Mouse (Mus musculus) macrophage (primary cell): ENCODE measurements around the gene Gm5726. TPM values are rescaled to one million over a fixed set of nuclear protein-coding genes. Genes with fewer than 3 reads are reported as not detected.
"Not testable (repeated sequence)": the region's sequence is repeated elsewhere in the genome, so short reads cannot be mapped to it uniquely, and the experiment has no call there.

Source experiments
- H3K27ac ChIP-seq: fragments of 350-480 bp; formaldehyde crosslinking; 2 replicates; pipeline ENCODE4 v1.9.0; 2021
- H3K36me3 ChIP-seq: fragments of 350-480 bp; formaldehyde crosslinking; 2 replicates; pipeline ENCODE4 v1.9.0; 2021; ENCODE audit errors: inconsistent target
- H3K4me3 ChIP-seq: fragments of 350-480 bp; formaldehyde crosslinking; 2 replicates; pipeline ENCODE4 v1.9.0; 2021; ENCODE audit errors: inconsistent target
- H3K79me2 ChIP-seq: fragments of 350-480 bp; formaldehyde crosslinking; 2 replicates; pipeline ENCODE4 v1.9.0; 2021; ENCODE audit errors: inconsistent target
- WGBS: methylation state at CpG from one replicate; pipeline ENCODE4 v1.1.7; 2026; ENCODE audit warnings: inconsistent platforms; ENCODE audit not compliant: missing documents; 5-methylcytosine and 5-hydroxymethylcytosine counted together
- polyA plus RNA-seq: library from polyadenylated mRNA; stranded (reverse); fragments of 250-400 nt; gene quantifications from 3 replicates; pipeline ENCODE4 v1.2.4, GENCODE M21; 2018; ENCODE audit warnings: inconsistent platforms
- total RNA-seq, 78 experiments: library from RNA; depleted of rRNA; stranded (reverse); fragments of 250-400 nt; gene quantifications; 1 replicate in 9 of 78; 2 replicates in 24 of 78; 3 replicates in 43 of 78; 4 replicates in 2 of 78; pipeline ENCODE4 v1.2.4; 2018; ENCODE audit warnings: inconsistent platforms in 56 of 78

Gm5726 gene
- not detected for total RNA-seq (2018; cell fraction: chromatin; rRNA removed)
- not detected for total RNA-seq (2018; cell fraction: cytosol; rRNA removed)
- not detected for total RNA-seq (2018; cell fraction: nucleus; rRNA removed)
- not detected in 3 replicates for polyA plus RNA-seq

DNA sequence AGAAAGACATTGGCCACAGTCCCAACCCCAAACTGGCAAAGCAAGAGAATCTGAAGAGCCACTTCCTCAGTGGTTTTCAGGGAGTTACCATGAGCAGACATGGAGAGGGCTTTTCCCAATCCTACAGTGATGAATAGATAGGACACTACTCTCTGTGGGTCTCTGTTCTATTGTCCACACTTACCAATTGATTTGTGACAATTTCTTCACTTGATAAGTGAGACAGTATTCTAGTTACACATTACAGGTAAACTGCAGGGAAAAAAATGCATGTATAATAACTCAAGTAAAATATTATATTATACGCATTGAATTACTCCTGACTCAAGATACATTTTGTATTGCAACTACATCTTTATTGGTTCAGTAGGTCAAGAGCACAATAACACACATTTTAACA is at the start of gene Gm5726:
Gm5726 (minus strand) TSS at position 101 of the 400 bp plus-strand sequence.
- not testable (repeated sequence) for H3K36me3 ChIP-seq, H3K4me3 ChIP-seq, H3K79me2 ChIP-seq, H3K27ac ChIP-seq
- WGBS, result no CpG with 5 or more reads among the region's 1 CpGs

DNA sequence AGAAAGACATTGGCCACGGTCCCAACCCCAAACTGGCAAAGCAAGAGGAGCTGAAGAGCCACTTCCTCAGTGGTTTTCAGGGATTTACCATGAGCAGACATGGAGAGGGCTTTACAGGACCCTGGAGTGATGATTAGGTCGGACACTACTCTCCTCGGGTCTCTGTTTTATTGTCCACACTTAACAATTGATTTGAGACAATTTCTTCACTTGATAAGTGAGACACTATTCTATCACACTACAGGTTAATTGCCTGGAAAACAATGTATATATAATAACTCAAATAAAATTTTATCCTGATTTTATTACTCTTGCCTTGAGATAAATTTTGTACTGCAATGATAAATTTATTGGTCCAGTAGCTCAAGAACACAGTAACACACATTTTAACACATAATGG is 30.6 kb upstream of the Gm5726 start, which contains the start of gene Gm4141:
Gm4141 (minus strand) TSS at position 101 of the 400 bp plus-strand sequence.
- not testable (repeated sequence) for H3K4me3 ChIP-seq, H3K36me3 ChIP-seq, H3K27ac ChIP-seq, H3K79me2 ChIP-seq
- no CpG with 5 or more reads among the region's 3 CpGs for WGBS

DNA sequence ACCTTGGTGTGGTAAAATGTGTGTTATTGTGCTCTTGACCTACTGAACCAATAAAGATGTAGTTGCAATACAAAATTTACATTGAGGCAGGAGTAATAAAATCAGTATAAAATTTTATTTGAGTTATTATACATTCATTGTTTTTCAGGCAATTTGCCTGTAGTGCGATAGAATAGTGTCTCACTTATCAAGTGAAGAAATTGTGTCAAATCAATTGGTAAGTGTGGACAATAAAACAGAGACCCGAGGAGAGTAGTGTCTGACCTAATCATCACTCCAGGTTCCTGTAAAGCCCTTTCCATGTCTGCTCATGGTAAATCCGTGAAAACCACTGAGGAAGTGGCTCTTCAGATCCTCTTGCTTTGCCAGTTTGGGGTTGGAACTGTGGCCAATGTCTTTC is 12.0 kb downstream of the Gm5726 start, which contains the start of gene Vmn1r104:
Vmn1r104 (plus strand) TSS at position 301 of the 400 bp plus-strand sequence.
- WGBS, result no CpG with 5 or more reads among the region's 3 CpGs

DNA sequence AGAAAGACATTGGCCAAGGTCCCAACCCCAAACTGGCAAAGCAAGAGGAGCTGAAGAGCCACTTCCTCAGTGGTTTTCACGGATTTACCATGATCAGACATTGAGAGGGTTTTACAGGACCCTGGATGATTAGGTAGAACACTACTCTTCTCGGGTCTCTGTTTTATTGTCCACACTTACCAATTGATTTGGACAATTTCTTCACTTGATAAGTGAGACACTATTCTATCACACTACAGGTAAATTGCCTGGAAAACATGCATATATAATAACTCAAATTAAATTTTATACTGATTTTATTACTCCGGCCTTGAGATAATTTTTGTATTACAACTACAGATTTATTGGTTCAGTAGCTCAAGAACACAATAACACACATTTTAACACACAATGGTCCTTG is 35.1 kb downstream of the Gm5726 start, which contains the start of gene Vmn1r103:
Vmn1r103 (minus strand) TSS at position 101 of the 400 bp plus-strand sequence.
- H3K79me2 ChIP-seq, H3K27ac ChIP-seq, H3K36me3 ChIP-seq, H3K4me3 ChIP-seq: not testable (repeated sequence)
- no CpG with 5 or more reads among the region's 3 CpGs for WGBS

More for the DNA sequence above, 12.0 kb downstream of the Gm5726 start, which contains the start of gene Vmn1r104:
- H3K27ac ChIP-seq, H3K4me3 ChIP-seq, H3K36me3 ChIP-seq, H3K79me2 ChIP-seq: not testable (repeated sequence)

Other genes starting within 250 kb of the Gm5726 start
- not detected in 3 replicates for gene Gm4133, start 211.7 kb downstream of the Gm5726 start, polyA plus RNA-seq
- gene Gm5728, start 170.3 kb downstream of the Gm5726 start, polyA plus RNA-seq, result not detected in 3 replicates
- not detected in 3 replicates for gene Vmn1r100, start 127.8 kb downstream of the Gm5726 start, polyA plus RNA-seq
- not detected in 3 replicates for gene Vmn1r101, start 103.2 kb downstream of the Gm5726 start, polyA plus RNA-seq
- not detected in 3 replicates for gene Gm10670, start 70.8 kb downstream of the Gm5726 start, polyA plus RNA-seq
- gene Vmn1r103, start 35.2 kb downstream of the Gm5726 start, polyA plus RNA-seq, result not detected in 3 replicates
- gene Vmn1r104, start 11.9 kb downstream of the Gm5726 start, polyA plus RNA-seq, result not detected in 3 replicates
- gene Gm4141, start 30.5 kb upstream of the Gm5726 start, polyA plus RNA-seq, result not detected in 3 replicates
- gene Gm4513, start 53.3 kb upstream of the Gm5726 start, polyA plus RNA-seq, result not detected in 3 replicates
- gene Vmn1r107, start 123.2 kb upstream of the Gm5726 start, polyA plus RNA-seq, result not detected in 3 replicates
- gene Vmn1r111, start 157.5 kb upstream of the Gm5726 start, polyA plus RNA-seq, result not detected in 3 replicates
- gene Gm10668, start 184.9 kb upstream of the Gm5726 start, polyA plus RNA-seq, result not detected in 3 replicates
- not detected in 3 replicates for gene Vmn1r112, start 225.4 kb upstream of the Gm5726 start, polyA plus RNA-seq
- not detected in 3 replicates for gene Vmn1r113, start 241.5 kb upstream of the Gm5726 start, polyA plus RNA-seq